Mouse (Mus musculus) CH12.LX (cell line): ENCODE data around the gene Jun. TPM values are rescaled to one million over a fixed set of nuclear protein-coding genes. Genes with fewer than 3 reads are reported as not detected.

Experiments used
- DNase-seq: peaks from one replicate; pipeline ENCODE4 v3.0.0-alpha.2; 2013; ENCODE audit errors: extremely low read depth
- H3K27ac ChIP-seq: 2 replicates; pipeline ENCODE4 v1.5.1; 2012; ENCODE audit warnings: low read depth, mild to moderate bottlenecking, control low read depth, moderate library complexity; ENCODE audit not compliant: insufficient read depth
- H3K27me3 ChIP-seq: replicated peaks from 2 replicates; pipeline ENCODE3; 2012; ENCODE audit warnings: inconsistent platforms
- H3K36me3 ChIP-seq, 2 experiments: replicated peaks in 1 of 2; 2 replicates each; pipeline versions ENCODE3 to v1.6.1; 2012; ENCODE audit warnings: inconsistent platforms in 1 of 2, low read length in 1 of 2, mild to moderate bottlenecking in 1 of 2, mixed read lengths in 1 of 2, moderate library complexity in 1 of 2; ENCODE audit not compliant: control insufficient read depth in 1 of 2, insufficient read depth in 1 of 2
- H3K4me1 ChIP-seq, 2 experiments: 2 replicates each; pipeline ENCODE4 v1.6.1; 2012; ENCODE audit warnings: inconsistent platforms in 1 of 2, moderate library complexity in 1 of 2; ENCODE audit not compliant: insufficient read depth in 2 of 2, control insufficient read depth in 1 of 2
- H3K4me2 ChIP-seq: 2 replicates; pipeline ENCODE4 v1.6.1; 2012; ENCODE audit warnings: low read depth, mild to moderate bottlenecking, control low read depth; ENCODE audit not compliant: poor library complexity, insufficient read depth, severe bottlenecking
- H3K4me3 ChIP-seq, 3 experiments: fragments of 150-350 bp in 1 of 3; sonication (generic) in 1 of 3; replicated peaks in 1 of 3; 2 replicates each; pipeline versions ENCODE3 to v1.5.1; 2011 to 2012; ENCODE audit warnings: low read depth in 2 of 3, low read length in 2 of 3, mild to moderate bottlenecking in 2 of 3, moderate library complexity in 2 of 3, control low read depth in 1 of 3, improper control_type of control experiment in 1 of 3, inconsistent platforms in 1 of 3, mixed read lengths in 1 of 3; ENCODE audit not compliant: poor library complexity in 1 of 3
- H3K79me2 ChIP-seq: replicated peaks from 2 replicates; pipeline ENCODE4 v1.6.1; 2012; ENCODE audit warnings: mild to moderate bottlenecking, moderate library complexity; ENCODE audit not compliant: control insufficient read depth, poor library complexity, insufficient read depth, severe bottlenecking; ENCODE audit errors: extremely low read depth
- H3K9ac ChIP-seq: 2 replicates; pipeline ENCODE4 v1.6.1; 2012; ENCODE audit warnings: low read depth, mild to moderate bottlenecking, control low read depth, moderate library complexity; ENCODE audit not compliant: insufficient read depth
- H3K9me3 ChIP-seq: replicated peaks from 2 replicates; pipeline ENCODE3; 2012; ENCODE audit warnings: low read length, inconsistent platforms, mixed read lengths
- BHLHE40 ChIP-seq: IDR thresholded peaks from 2 replicates; pipeline ENCODE4 v1.6.1; 2011; ENCODE audit warnings: mild to moderate bottlenecking, low read depth, low read length, improper control_type of control experiment
- CHD1 ChIP-seq: IDR thresholded peaks from 2 replicates; pipeline ENCODE4 v1.6.1; 2012; ENCODE audit warnings: low read depth, low read length, improper control_type of control experiment, inconsistent platforms
- CHD2 ChIP-seq: IDR thresholded peaks from 2 replicates; pipeline ENCODE4 v1.6.1; 2011; ENCODE audit warnings: low read length, improper control_type of control experiment
- CTCF ChIP-seq, 2 experiments: IDR thresholded peaks in 1 of 2; conservative IDR thresholded peaks in 1 of 2; 2 replicates each; pipeline ENCODE4 v1.5.1; 2011 to 2012; ENCODE audit warnings: low read depth in 2 of 2, low read length in 2 of 2, improper control_type of control experiment in 1 of 2, inconsistent platforms in 1 of 2, mild to moderate bottlenecking in 1 of 2, moderate library complexity in 1 of 2
- E2F4 ChIP-seq: IDR thresholded peaks from 2 replicates; pipeline ENCODE4 v1.6.1; 2011; ENCODE audit warnings: low read depth, low read length, improper control_type of control experiment; ENCODE audit not compliant: insufficient replicate concordance
- ELF1 ChIP-seq: IDR thresholded peaks from 2 replicates; pipeline ENCODE4 v1.6.1; 2014; ENCODE audit warnings: low read depth, mild to moderate bottlenecking, inconsistent platforms, low read length, improper control_type of control experiment
- EP300 ChIP-seq: IDR thresholded peaks from 2 replicates; pipeline ENCODE4 v1.6.1; 2011; ENCODE audit warnings: low read length, improper control_type of control experiment
- ETS1 ChIP-seq: conservative IDR thresholded peaks from 2 replicates; pipeline ENCODE4 v1.6.1; 2012; ENCODE audit warnings: low read depth, mild to moderate bottlenecking, inconsistent platforms, low read length, improper control_type of control experiment, moderate library complexity
- GABPA ChIP-seq: IDR thresholded peaks from 2 replicates; pipeline ENCODE4 v1.6.1; 2012; ENCODE audit warnings: low read depth, low read length, improper control_type of control experiment, inconsistent platforms; ENCODE audit not compliant: insufficient replicate concordance
- HCFC1 ChIP-seq: IDR thresholded peaks from 2 replicates; pipeline ENCODE4 v1.6.1; 2012; ENCODE audit warnings: low read depth, mild to moderate bottlenecking, inconsistent platforms, low read length, improper control_type of control experiment
- IRF4 ChIP-seq: IDR thresholded peaks from 2 replicates; pipeline ENCODE4 v1.6.1; 2014; ENCODE audit warnings: low read depth, mild to moderate bottlenecking, inconsistent platforms, low read length, improper control_type of control experiment
- JUND ChIP-seq: conservative IDR thresholded peaks from 2 replicates; pipeline ENCODE4 v1.6.1; 2011; ENCODE audit warnings: low read depth, low read length, improper control_type of control experiment
- KAT2A ChIP-seq: IDR thresholded peaks from 2 replicates; pipeline ENCODE4 v1.6.1; 2012; ENCODE audit warnings: low read length, improper control_type of control experiment, inconsistent platforms; ENCODE audit not compliant: insufficient replicate concordance
- MAX ChIP-seq: IDR thresholded peaks from 2 replicates; pipeline ENCODE4 v1.6.1; 2011; ENCODE audit warnings: low read length, improper control_type of control experiment
- MAZ ChIP-seq: IDR thresholded peaks from 2 replicates; pipeline ENCODE4 v1.6.1; 2012; ENCODE audit warnings: low read depth, mild to moderate bottlenecking, inconsistent platforms, low read length, improper control_type of control experiment, moderate library complexity
- MEF2A ChIP-seq: IDR thresholded peaks from 2 replicates; pipeline ENCODE4 v1.6.1; 2014; ENCODE audit warnings: low read depth, mild to moderate bottlenecking, inconsistent platforms, low read length, improper control_type of control experiment, borderline replicate concordance
- MXI1 ChIP-seq: IDR thresholded peaks from 2 replicates; pipeline ENCODE4 v1.6.1; 2011; ENCODE audit warnings: mild to moderate bottlenecking, low read depth, low read length, improper control_type of control experiment
- NELFE ChIP-seq: IDR thresholded peaks from 2 replicates; pipeline ENCODE4 v1.6.1; 2011; ENCODE audit warnings: low read depth, low read length, improper control_type of control experiment
- NRF1 ChIP-seq: IDR thresholded peaks from 2 replicates; pipeline ENCODE4 v1.6.1; 2014; ENCODE audit warnings: low read depth, mild to moderate bottlenecking, inconsistent platforms, low read length, improper control_type of control experiment, moderate library complexity
- PAX5 ChIP-seq: IDR thresholded peaks from 2 replicates; pipeline ENCODE4 v1.6.1; 2012; ENCODE audit warnings: low read length, inconsistent platforms, mixed read lengths
- POLR2A ChIP-seq: IDR thresholded peaks from 2 replicates; pipeline ENCODE4 v1.6.1; 2011; ENCODE audit warnings: low read depth, mild to moderate bottlenecking, improper control_type of control experiment, low read length
- POLR2AphosphoS2 ChIP-seq: IDR thresholded peaks from 2 replicates; pipeline ENCODE4 v1.6.1; 2011; ENCODE audit warnings: low read depth, low read length, improper control_type of control experiment
- RCOR1 ChIP-seq: conservative IDR thresholded peaks from 2 replicates; pipeline ENCODE4 v1.6.1; 2012; ENCODE audit warnings: low read depth, mild to moderate bottlenecking, inconsistent platforms, low read length, improper control_type of control experiment
- SIN3A ChIP-seq: IDR thresholded peaks from 2 replicates; pipeline ENCODE4 v1.6.1; 2012; ENCODE audit warnings: low read length, improper control_type of control experiment, inconsistent platforms
- SMC3 ChIP-seq: IDR thresholded peaks from 2 replicates; pipeline ENCODE4 v1.6.1; 2011; ENCODE audit warnings: low read depth, low read length, improper control_type of control experiment
- TBP ChIP-seq: conservative IDR thresholded peaks from 2 replicates; pipeline ENCODE4 v1.6.1; 2011; ENCODE audit warnings: low read depth, low read length, improper control_type of control experiment
- TCF12 ChIP-seq: IDR thresholded peaks from 2 replicates; pipeline ENCODE4 v1.6.1; 2014; ENCODE audit warnings: low read depth, mild to moderate bottlenecking, inconsistent platforms, low read length, improper control_type of control experiment
- UBTF ChIP-seq: IDR thresholded peaks from 2 replicates; pipeline ENCODE4 v1.6.1; 2012; ENCODE audit warnings: low read depth, mild to moderate bottlenecking, inconsistent platforms, low read length, improper control_type of control experiment, moderate library complexity
- USF1 ChIP-seq: IDR thresholded peaks from 2 replicates; pipeline ENCODE4 v1.6.1; 2014; ENCODE audit warnings: low read depth, mild to moderate bottlenecking, inconsistent platforms, low read length, improper control_type of control experiment
- ZKSCAN1 ChIP-seq: IDR thresholded peaks from 2 replicates; pipeline ENCODE4 v1.6.1; 2012; ENCODE audit warnings: low read depth, inconsistent platforms, low read length, improper control_type of control experiment, borderline replicate concordance
- ZMIZ1 ChIP-seq: IDR thresholded peaks from 2 replicates; pipeline ENCODE4 v1.6.1; 2012; ENCODE audit warnings: low read depth, mild to moderate bottlenecking, inconsistent platforms, low read length, improper control_type of control experiment
- ZNF384 ChIP-seq: IDR thresholded peaks from 2 replicates; pipeline ENCODE4 v1.6.1; 2012; ENCODE audit warnings: low read depth, low read length, improper control_type of control experiment, inconsistent platforms
- dilution Hi-C: fragments of 300-500 bp; cut with MboI; formaldehyde crosslinking; loops from 2 replicates; pipeline ENCODE4 v1.14.3; 2020; ENCODE audit warnings: low sequenced_read_pairs; ENCODE audit not compliant: extremely low pct_unique_long_range_greater_than_20kb, extremely low pct_ligation_motif_present
- in situ Hi-C: fragments of 300-500 bp; cut with MboI; formaldehyde crosslinking; loops from 3 replicates; pipeline ENCODE4 v1.14.3; 2019; ENCODE audit warnings: low sequenced_read_pairs, low pct_ligation_motif_present, low pct_unique_long_range_greater_than_20kb, mixed read lengths
- polyA plus RNA-seq: library from polyadenylated mRNA; unstranded; fragments of >175 nt; gene quantifications from 2 replicates; pipeline ENCODE4 v1.2.1, GENCODE M21; 2012; ENCODE audit warnings: low read depth; ENCODE audit not compliant: insufficient read length
- total RNA-seq, 2 experiments: library from RNA; depleted of rRNA; stranded (reverse); fragments of 300-350 nt in 1 of 2; fragments of >200 nt in 1 of 2; gene quantifications; 2 replicates each; pipeline ENCODE4 v1.2.3; 2012 to 2014

Jun gene
- total and polyA plus RNA-seq, 3 experiments: 7.2 to 15.0 (median 10.4) TPM

DNA sequence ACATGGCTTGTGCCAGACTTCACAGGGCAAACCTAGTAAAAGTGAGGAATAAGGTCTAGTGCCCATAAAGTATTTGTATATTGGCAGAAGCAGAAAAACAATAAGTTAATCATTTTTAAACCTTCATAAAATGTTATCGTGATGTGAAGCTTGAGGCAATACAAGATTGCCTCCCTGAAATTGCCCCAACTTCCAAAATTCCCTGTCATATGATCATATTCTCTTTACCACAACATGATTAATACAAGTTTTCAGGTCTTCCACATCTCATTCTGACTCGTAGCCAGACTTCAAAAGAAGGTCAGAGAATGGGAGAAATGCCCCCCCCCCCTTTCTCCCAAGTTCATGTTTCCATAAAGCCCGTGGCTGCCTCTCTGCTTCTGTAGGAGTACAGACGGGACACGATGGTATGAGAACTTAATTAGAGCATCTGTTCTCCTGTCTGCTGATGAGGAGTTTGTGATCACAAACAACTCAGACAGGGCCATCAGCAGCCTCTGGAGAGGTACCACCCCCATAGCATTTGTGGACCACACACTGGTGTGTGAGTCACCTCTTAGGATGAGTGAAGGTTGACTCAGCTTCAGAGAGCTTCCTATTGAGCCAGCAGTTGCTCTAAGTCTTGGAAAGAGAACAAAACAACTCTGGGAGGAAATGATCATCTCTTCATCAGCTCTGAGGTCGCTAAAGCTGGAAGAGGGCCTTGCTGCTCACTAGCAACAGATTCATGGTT lies 50.8 kb downstream of the Jun start:
- DNase-seq: no peak
- Histone ChIP-seq H3K4me2 (no peak overlapping the region), H3K9me3 (peaks cover 6% of the 10 kb centered on the region), H3K27ac (no peak overlapping the region), H3K4me1 (peaks cover 5 to 32% of the 10 kb centered on the region in 2 experiments), H3K79me2 (no peaks in the 10 kb centered on the region), H3K9ac (no peak overlapping the region), H3K36me3 (no peaks in the 10 kb centered on the region), H3K27me3 (no peaks in the 10 kb centered on the region), H3K4me3 (no peak overlapping the region)
- in situ Hi-C loops: loop anchor here (25.0 kb wide), 1 partner anchor 736 kb away; no protein-coding TSS in a partner anchor
- dilution Hi-C loops: no loop called here
- TF ChIP-seq SMC3 (no peak), ETS1 (0 out of 2 replicates have a peak, but pooled peaks have one; percentile 16)

DNA sequence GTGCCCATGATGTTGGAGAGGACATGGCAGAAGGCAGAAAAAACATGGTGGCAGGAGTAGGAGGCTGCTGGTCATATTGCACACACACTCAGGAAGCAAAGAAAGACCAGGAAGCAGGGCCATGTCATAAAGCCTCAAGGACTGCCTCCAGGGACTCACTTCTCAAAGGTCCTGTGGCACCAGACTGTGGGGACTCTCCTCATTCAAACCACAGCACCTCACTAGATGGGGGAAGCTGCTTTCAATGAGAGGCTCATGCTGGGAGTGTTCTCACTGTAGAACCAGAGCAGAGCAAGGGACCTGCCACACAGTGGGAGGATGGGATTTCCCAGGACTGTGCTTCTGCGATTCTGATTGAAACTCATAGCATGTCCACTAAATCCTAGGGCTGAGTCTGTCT lies 51.9 kb downstream of the Jun start:
- H3K9ac ChIP-seq: no peak overlapping the region
- H3K9me3 ChIP-seq: peaks cover 8% of the 10 kb centered on the region
- H3K4me1 ChIP-seq: peaks cover 5 to 32% of the 10 kb centered on the region in 2 experiments
- H3K27me3 ChIP-seq: no peaks in the 10 kb centered on the region
- DNase-seq: peak; percentile 83
- H3K4me2 ChIP-seq: no peak overlapping the region
- no peak overlapping the region; the same call in 1 of the 2 replicates for H3K27ac ChIP-seq
- no peaks in the 10 kb centered on the region for H3K36me3 ChIP-seq
- H3K79me2 ChIP-seq: no peaks in the 10 kb centered on the region
- in situ Hi-C loops: loop anchor here (25.0 kb wide), 1 partner anchor 737 kb away; no protein-coding TSS in a partner anchor
- H3K4me3 ChIP-seq: no peak overlapping the region
- dilution Hi-C loops: no loop called here
- TF ChIP-seq EP300 (peak; percentile 53; the same call in 1 of the 2 replicates), RCOR1 (no peak), MAX (no peak), E2F4 (no peak), NELFE (no peak), NRF1 (no peak), POLR2AphosphoS2 (no peak), ELF1 (peak; percentile 73), UBTF (no peak), POLR2A (no peak), GABPA (no peak), USF1 (no peak), CHD2 (peak; percentile 42; the same call in 1 of the 2 replicates), ZKSCAN1 (no peak), MEF2A (peak; percentile 34; the same call in 1 of the 2 replicates), CHD1 (no peak), TCF12 (peak; percentile 21; the same call in 1 of the 2 replicates), MXI1 (no peak), MAZ (no peak), IRF4 (peak; percentile 67), BHLHE40 (peak; percentile 90), TBP (peak; percentile 75; the same call in 1 of the 2 replicates), PAX5 (no peak), ETS1 (peak; percentile 89), SIN3A (no peak), HCFC1 (no peak; the same call in 1 of the 2 replicates), KAT2A (no peak), JUND (no peak), ZNF384 (no peak), CTCF (conservative IDR thresholded peaks at IDR 0.05 in 1 of 2, IDR thresholded peaks at IDR 0.05 in 1 of 2; ENCODE audit: low read depth in 2 of 2, low read length in 2 of 2) (no peak), ZMIZ1 (no peak)
